Mouse (Mus musculus): ENCODE measurements around the gene Vmn1r41.

DNA sequence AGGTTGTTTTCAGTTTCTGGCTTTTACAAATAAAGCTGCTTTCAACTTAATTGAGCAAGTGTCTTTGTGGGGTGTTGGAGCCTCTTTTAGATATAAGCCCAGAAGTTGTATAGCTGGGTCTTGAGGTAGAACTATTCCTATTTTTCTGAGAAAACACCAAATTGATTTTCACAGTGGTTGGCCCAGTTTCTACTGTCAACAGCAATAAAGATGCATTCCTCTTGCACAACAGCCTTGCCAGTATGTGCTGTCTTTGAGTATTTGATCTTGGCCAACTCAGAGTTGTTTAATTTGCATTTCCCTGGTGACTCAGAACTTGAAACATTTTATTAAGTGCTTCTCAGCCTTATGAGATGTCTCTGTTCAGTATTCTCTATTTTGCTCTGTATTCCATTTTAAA lies 22.5 kb upstream of the Vmn1r41 start:
- TF ChIP-seq CTCF (IDR thresholded peaks at IDR 0.05; ENCODE audit: control insufficient read depth, insufficient read depth, low read length) (no peak), POLR2A (IDR thresholded peaks at IDR 0.05; ENCODE audit: borderline replicate concordance, control insufficient read depth, low read depth, low read length) (no peak)

Data from bone marrow, adult 2 months (tissue).